Mouse (Mus musculus): ENCODE measurements around the gene Olfr1466.

Gene Olfr1466

DNA sequence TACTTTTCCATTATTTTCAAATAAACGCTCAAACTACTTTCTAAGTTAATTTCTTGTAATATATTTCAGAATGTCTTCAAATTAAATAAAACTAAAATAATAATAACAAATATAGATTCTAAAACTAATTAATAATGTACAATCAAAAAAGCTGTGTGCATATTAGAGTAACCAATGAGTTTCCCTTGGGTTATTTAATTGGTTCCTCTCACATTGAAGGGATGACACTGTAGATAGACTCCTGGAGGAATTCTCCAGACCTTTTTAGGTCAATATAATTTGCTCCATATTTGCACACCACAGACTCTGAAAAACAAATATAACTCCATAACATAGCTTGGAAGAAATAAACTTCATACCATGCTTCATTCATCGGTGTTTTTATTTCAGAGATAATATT is at the start of gene Olfr1466:
Gene Olfr1466 (plus strand): TSS at position 301 of the 400 bp plus-strand sequence.
- in situ Hi-C loops (cut with MboI, MseI), result no loop called here

- in situ Hi-C loops (cut with MboI, MseI), result no loop called here
Observed at GRCm38 (mm10) chr19:13315441-13315840, 23.2 kb upstream of the Olfr1466 start, which contains the start of gene Olfr1465. Gene Olfr1465, minus strand, starts transcription at chr19:13315541.

GRCm38 (mm10) chr19:13361936-13362335 is 23.3 kb downstream of the Olfr1466 start, which contains the start of gene Olfr1467:
Gene Olfr1467, plus strand, starts transcription at chr19:13362236.
- in situ Hi-C loops (cut with MboI, MseI), result no loop called here
